In the genomic region with DNA sequence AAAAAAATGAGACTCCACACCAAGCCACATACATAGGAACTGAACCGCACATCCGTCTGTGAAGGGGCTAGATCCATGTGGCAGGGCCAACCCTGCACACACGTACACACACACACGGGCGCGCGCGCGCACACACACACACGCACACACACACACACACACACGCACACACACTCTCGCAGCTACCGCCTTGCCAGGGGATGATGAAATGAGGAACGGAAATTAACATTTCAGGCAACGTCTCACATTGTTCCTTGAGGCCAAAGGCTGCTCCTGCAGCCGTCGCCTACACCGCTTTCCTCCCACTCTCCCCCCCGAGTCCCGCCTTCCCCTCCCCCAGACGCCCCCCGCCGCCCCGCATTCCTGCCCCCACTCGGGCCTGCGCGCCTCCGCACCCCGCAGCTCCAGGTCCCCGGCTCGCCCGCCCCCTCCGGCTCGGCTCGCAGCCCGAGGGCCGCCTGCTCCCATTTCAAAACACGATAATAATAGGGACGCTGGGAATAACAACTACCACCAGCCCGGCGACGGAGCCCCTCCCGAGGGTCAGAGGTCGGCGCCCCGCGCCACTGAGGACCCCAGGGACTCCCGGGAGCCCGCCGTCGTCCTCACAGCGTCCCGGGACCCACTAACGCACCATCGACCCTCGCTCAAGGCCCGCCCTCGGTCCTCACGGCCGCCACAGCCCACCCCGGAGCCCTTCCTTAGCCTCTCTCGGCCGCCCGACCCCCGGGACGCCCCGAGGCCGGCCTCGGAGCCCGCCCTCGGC, we compare ENCODE assay signal across 8 mouse cellular contexts. TPM values are rescaled to one million over a fixed set of nuclear protein-coding genes. Genes with fewer than 3 reads are reported as not detected.
DNase-seq lines count a peak whose midpoint lies in the region; ATAC-seq and TF ChIP-seq lines count a peak whose summit lies in the region.

No protein-coding gene starts in this region.

- intact Hi-C loops in heart, postnatal 14 days (cut with DNase I): loop anchor here (2.0 to 5.0 kb wide), 2 partner anchors 61 to 62 kb away; a partner anchor contains a TSS

- H3K4me3 ChIP-seq in CH12.LX (replicated peaks in 1 of 3; ENCODE audit: low read depth in 2 of 3, low read length in 2 of 3, poor library complexity in 1 of 3): peak overlapping the region; percentile 59 to 99 (median 95)
- H3K4me3 ChIP-seq in forebrain, embryonic 14.5 days (ENCODE audit: low read depth, low read length): peak overlapping the region; percentile 100
- peak overlapping the region; percentile 91 for H3K4me3 ChIP-seq in layer of hippocampus, adult 2 months
- peak overlapping the region; percentile 100 for H3K4me3 ChIP-seq in lung, embryonic 14.5 days (ENCODE audit: low read depth, low read length)
- peak overlapping the region; percentile 90 for H3K4me3 ChIP-seq in olfactory bulb, adult 2 months (ENCODE audit: insufficient read depth, low read depth, low read length)
- peak overlapping the region; percentile 88 for H3K4me3 ChIP-seq in thymus, adult 2 months (ENCODE audit: control insufficient read depth, insufficient read depth, low read length)

- no peaks in the 10 kb centered on the region for H3K27me3 ChIP-seq in CH12.LX (replicated peaks)
- H3K27me3 ChIP-seq in forebrain, embryonic 14.5 days (replicated peaks; ENCODE audit: control insufficient read depth, insufficient read depth, low read length): no peaks in the 10 kb centered on the region
- H3K27me3 ChIP-seq in lung, embryonic 14.5 days (ENCODE audit: insufficient read depth, low read length): no peaks in the 10 kb centered on the region
- no peaks in the 10 kb centered on the region for H3K27me3 ChIP-seq in thymus, adult 2 months (ENCODE audit: control insufficient read depth, insufficient read depth, low read length)

- peaks cover 6 to 46% of the 10 kb centered on the region in 2 experiments for H3K4me1 ChIP-seq in CH12.LX (ENCODE audit: control insufficient read depth in 1 of 2, insufficient read depth in 2 of 2)
- H3K4me1 ChIP-seq in forebrain, embryonic 14.5 days (ENCODE audit: control insufficient read depth, insufficient read depth, low read length): peaks cover 32% of the 10 kb centered on the region
- H3K4me1 ChIP-seq in lung, embryonic 14.5 days (ENCODE audit: insufficient read depth): peaks cover 17% of the 10 kb centered on the region
- peaks cover 13% of the 10 kb centered on the region for H3K4me1 ChIP-seq in olfactory bulb, adult 2 months (ENCODE audit: control insufficient read depth, insufficient read depth, low read length)
- peaks cover 24% of the 10 kb centered on the region for H3K4me1 ChIP-seq in thymus, adult 2 months (replicated peaks; ENCODE audit: control insufficient read depth, insufficient read depth, low read length)

- H3K79me2 ChIP-seq in CH12.LX (replicated peaks; ENCODE audit: control insufficient read depth, extremely low read depth, insufficient read depth, poor library complexity, severe bottlenecking): peaks cover 72% of the 10 kb centered on the region

- H3K36me3 ChIP-seq in CH12.LX (replicated peaks in 1 of 2; ENCODE audit: control insufficient read depth in 1 of 2, insufficient read depth in 1 of 2, low read length in 1 of 2): peaks cover 4 to 29% of the 10 kb centered on the region in 2 experiments
- 0 out of 2 replicates have a peak, but pooled peaks cover 3% of the 10 kb centered on the region for H3K36me3 ChIP-seq in forebrain, embryonic 14.5 days (ENCODE audit: control insufficient read depth, insufficient read depth, low read length)
- no peaks in the 10 kb centered on the region for H3K36me3 ChIP-seq in lung, embryonic 14.5 days (ENCODE audit: insufficient read depth)
- H3K36me3 ChIP-seq in thymus, adult 2 months (ENCODE audit: control insufficient read depth, insufficient read depth, low read length): no peaks in the 10 kb centered on the region

- no peaks in the 10 kb centered on the region for H3K9me3 ChIP-seq in CH12.LX (replicated peaks; ENCODE audit: low read length)
- no peaks in the 10 kb centered on the region for H3K9me3 ChIP-seq in forebrain, embryonic 14.5 days (replicated peaks; ENCODE audit: control insufficient read depth, low read length)
- H3K9me3 ChIP-seq in lung, embryonic 14.5 days (ENCODE audit: low read depth, low read length): no peaks in the 10 kb centered on the region

- DNase-seq in CH12.LX (ENCODE audit: extremely low read depth): peak; percentile 82
- peak; percentile 40 for DNase-seq in c-Kit-positive CD71-positive TER-119-positive erythroid progenitor cells, embryonic 14.5 days (ENCODE audit: low spot score)
- DNase-seq in forebrain, embryonic 14.5 days (ENCODE audit: low spot score): peak; percentile 68
- DNase-seq in heart, postnatal 14 days: peak; percentile 65 to 67
- DNase-seq in layer of hippocampus, adult 2 months (ENCODE audit: low spot score in 2 of 2): peak; percentile 28 to 57
- peak; percentile 73 for DNase-seq in lung, embryonic 14.5 days
- peak; percentile 72 for DNase-seq in thymus, adult 2 months

- TF ChIP-seq EP300 in CH12.LX (IDR thresholded peaks at IDR 0.05; ENCODE audit: low read length): no peak

- peak overlapping the region; percentile 99 for H3K9ac ChIP-seq in CH12.LX (ENCODE audit: insufficient read depth, low read depth)
- peak overlapping the region; percentile 98 for H3K9ac ChIP-seq in forebrain, embryonic 14.5 days (ENCODE audit: low read length)
- peak overlapping the region; percentile 100 for H3K9ac ChIP-seq in lung, embryonic 14.5 days

- peak overlapping the region; percentile 86 for H3K27ac ChIP-seq in CH12.LX (ENCODE audit: insufficient read depth, low read depth)
- peak overlapping the region; percentile 93 for H3K27ac ChIP-seq in forebrain, embryonic 14.5 days (ENCODE audit: low read depth, low read length)
- peak overlapping the region; percentile 98 for H3K27ac ChIP-seq in layer of hippocampus, adult 2 months
- peak overlapping the region; percentile 95 for H3K27ac ChIP-seq in lung, embryonic 14.5 days (ENCODE audit: low read depth)
- peak overlapping the region; percentile 89 for H3K27ac ChIP-seq in olfactory bulb, adult 2 months (ENCODE audit: insufficient read depth, low read depth, low read length)
- H3K27ac ChIP-seq in thymus, adult 2 months (ENCODE audit: control insufficient read depth, insufficient read depth, low read length): peak overlapping the region; percentile 81

- dilution Hi-C loops in CH12.LX (cut with MboI; ENCODE audit: extremely low pct_ligation_motif_present, extremely low pct_unique_long_range_greater_than_20kb, low sequenced_read_pairs): no loop called here

- peak; percentile 7 for ATAC-seq in forebrain, embryonic 14.5 days
- ATAC-seq in lung, embryonic 14.5 days (ENCODE audit: insufficient read depth): no peak

- no peak for TF ChIP-seq CTCF in CH12.LX (conservative IDR thresholded peaks at IDR 0.05 in 1 of 2, IDR thresholded peaks at IDR 0.05 in 1 of 2; ENCODE audit: low read depth in 2 of 2, low read length in 2 of 2)
- no peak for TF ChIP-seq CTCF in layer of hippocampus, adult 2 months (conservative IDR thresholded peaks at IDR 0.05)
- peak; percentile 31; the same call in 1 of the 2 replicates for TF ChIP-seq CTCF in lung, embryonic 14.5 days (IDR thresholded peaks at IDR 0.05; ENCODE audit: low read depth)
- no peak for TF ChIP-seq CTCF in olfactory bulb, adult 2 months (IDR thresholded peaks at IDR 0.05; ENCODE audit: insufficient read depth, low read depth, low read length)
- no peak for TF ChIP-seq CTCF in thymus, adult 2 months (IDR thresholded peaks at IDR 0.05; ENCODE audit: borderline replicate concordance, control insufficient read depth, extremely low read depth, insufficient read depth, low read length, poor library complexity)

- peak overlapping the region; percentile 63 for H3K4me2 ChIP-seq in CH12.LX (ENCODE audit: insufficient read depth, low read depth, poor library complexity, severe bottlenecking)
- peak overlapping the region; percentile 78 for H3K4me2 ChIP-seq in forebrain, embryonic 14.5 days (ENCODE audit: low read length)
- H3K4me2 ChIP-seq in lung, embryonic 14.5 days: peak overlapping the region; percentile 87

- TF ChIP-seq RAD21 in CH12.LX (IDR thresholded peaks at IDR 0.05; ENCODE audit: low read depth, low read length): no peak

- in situ Hi-C loops in CH12.LX (cut with MboI; ENCODE audit: low pct_ligation_motif_present, low pct_unique_long_range_greater_than_20kb, low sequenced_read_pairs): no loop called here

- TF ChIP-seq POLR2A in CH12.LX (IDR thresholded peaks at IDR 0.05; ENCODE audit: low read depth, low read length): peak; percentile 45
- no peak for TF ChIP-seq POLR2A in olfactory bulb, adult 2 months (IDR thresholded peaks at IDR 0.05; ENCODE audit: insufficient read depth, low read depth, low read length)
- no peak for TF ChIP-seq POLR2A in thymus, adult 2 months (IDR thresholded peaks at IDR 0.05; ENCODE audit: control insufficient read depth, extremely low read depth, insufficient read depth, low read length, poor library complexity)

- under 1% methylated on average over 61 of the region's 71 CpGs for WGBS in forebrain, embryonic 14.5 days
- WGBS in lung, embryonic 14.5 days: under 1% methylated on average over 61 of the region's 71 CpGs
- WGBS in olfactory bulb, adult 2 months: 2% methylated on average over 69 of the region's 71 CpGs
- under 1% methylated on average over 70 of the region's 71 CpGs for WGBS in thymus, adult 2 months

TF ChIP-seq in CH12.LX, 34 proteins besides CTCF, POLR2A, EP300 and RAD21 (continues in another document):
- TF ChIP-seq SMC3 (IDR thresholded peaks at IDR 0.05; ENCODE audit: low read depth, low read length): no peak

RNA-seq across cellular contexts. Expression of a gene that starts 0.9 kb away (rescaled TPM):
- total RNA-seq in CH12.LX (2012; rRNA removed) (51.1 and 60.7 TPM in 2 replicates), CH12.LX (2014; rRNA removed) (37.4 and 37.7 TPM in 2 replicates)
- polyA plus RNA-seq in CH12.LX (2012; ENCODE audit: insufficient read length, low read depth): 74.1 and 74.9 TPM in 2 replicates
- 32.1 and 34.9 TPM in 2 replicates for polyA plus RNA-seq in forebrain, embryonic 14.5 days (2014; fragmentation: Nextera tagmentation; extraction: Ambion mirVana)
- total RNA-seq in heart, postnatal 14 days (2021): 10 to 100 TPM; 75.3 to 80.8 TPM
- 100 to 1,000 TPM; 165 to 176 TPM for total RNA-seq in layer of hippocampus, adult 2 months (2021)
- 87.5 and 94.6 TPM in 2 replicates for polyA plus RNA-seq in lung, embryonic 14.5 days (2014; fragmentation: Nextera tagmentation; extraction: Ambion mirVana)
- polyA plus RNA-seq in olfactory bulb, adult 2 months (2012; ENCODE audit: insufficient read depth, insufficient read length, low replicate concordance, missing spikeins): 219 and 228 TPM in 2 replicates
- polyA plus RNA-seq in thymus, adult 2 months (2012; rRNA removed): 118 and 145 TPM in 2 replicates

RNA-seq across cellular contexts. Expression of a gene that starts 21.6 kb away (rescaled TPM):
- total RNA-seq in CH12.LX (2012; rRNA removed) (32.8 and 35.2 TPM in 2 replicates), CH12.LX (2014; rRNA removed) (20.8 and 21.2 TPM in 2 replicates)
- 26.1 and 35.8 TPM in 2 replicates for polyA plus RNA-seq in CH12.LX (2012; ENCODE audit: insufficient read length, low read depth)
- 34.2 and 38.2 TPM in 2 replicates for polyA plus RNA-seq in forebrain, embryonic 14.5 days (2014; fragmentation: Nextera tagmentation; extraction: Ambion mirVana)
- total RNA-seq in heart, postnatal 14 days (2021): 10 to 100 TPM; 75.5 to 76.9 TPM
- 10 to 100 TPM; 63.4 to 66.3 TPM for total RNA-seq in layer of hippocampus, adult 2 months (2021)
- polyA plus RNA-seq in lung, embryonic 14.5 days (2014; fragmentation: Nextera tagmentation; extraction: Ambion mirVana): 44.5 and 45.0 TPM in 2 replicates
- 361 TPM in 1 of 2 replicates, not detected in the other for polyA plus RNA-seq in olfactory bulb, adult 2 months (2012; ENCODE audit: insufficient read depth, insufficient read length, low replicate concordance, missing spikeins)
- 126 and 145 TPM in 2 replicates for polyA plus RNA-seq in thymus, adult 2 months (2012; rRNA removed)
